Mouse (Mus musculus) thymus, postnatal 36 days (tissue): ENCODE data around the gene Srebf2.

Experiments used
- DNase-seq, 2 experiments: peaks; one replicate each; pipeline ENCODE4 v3.0.0; 2022; ENCODE audit warnings: mixed read lengths in 2 of 2

The Srebf2 gene

DNA sequence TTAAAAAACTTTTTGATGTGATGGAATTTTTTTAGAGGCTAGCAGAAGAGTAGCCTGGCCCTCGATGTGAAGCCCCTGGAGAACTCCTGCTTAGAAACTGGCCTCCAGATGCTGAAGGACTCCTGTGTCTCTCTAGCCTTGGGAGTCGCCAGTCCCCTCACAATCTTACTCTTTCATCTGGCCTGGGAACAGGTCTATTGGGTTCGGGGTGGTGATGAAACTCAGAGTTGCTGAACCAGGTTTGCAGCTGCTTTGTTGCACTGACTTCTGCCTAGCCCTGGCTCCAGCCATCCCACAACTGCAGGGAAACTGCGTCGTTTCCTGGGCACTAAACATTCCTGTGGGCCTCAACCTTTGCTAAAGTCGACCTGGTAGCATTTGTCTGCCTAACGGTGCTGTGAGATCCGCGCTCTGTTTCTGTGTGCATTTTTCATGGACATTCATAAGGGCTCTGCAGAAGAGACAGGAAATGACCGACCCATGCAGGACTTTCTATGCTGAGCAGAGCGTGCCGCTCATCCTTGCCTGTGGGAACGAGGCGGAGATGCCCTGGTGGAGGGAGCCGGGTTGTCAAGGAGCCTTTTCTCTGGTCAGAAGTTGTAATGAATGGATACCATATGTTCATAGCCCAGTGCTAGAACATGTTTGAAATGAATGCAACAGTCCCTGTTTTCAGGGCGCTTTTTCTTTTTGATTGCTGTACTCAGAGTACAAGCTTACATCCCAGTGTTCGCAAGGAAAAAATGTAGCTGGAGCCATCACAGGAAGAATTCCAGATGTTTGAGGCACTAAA, 11.5 kb downstream of the Srebf2 start:
- DNase-seq, result no peak

DNA sequence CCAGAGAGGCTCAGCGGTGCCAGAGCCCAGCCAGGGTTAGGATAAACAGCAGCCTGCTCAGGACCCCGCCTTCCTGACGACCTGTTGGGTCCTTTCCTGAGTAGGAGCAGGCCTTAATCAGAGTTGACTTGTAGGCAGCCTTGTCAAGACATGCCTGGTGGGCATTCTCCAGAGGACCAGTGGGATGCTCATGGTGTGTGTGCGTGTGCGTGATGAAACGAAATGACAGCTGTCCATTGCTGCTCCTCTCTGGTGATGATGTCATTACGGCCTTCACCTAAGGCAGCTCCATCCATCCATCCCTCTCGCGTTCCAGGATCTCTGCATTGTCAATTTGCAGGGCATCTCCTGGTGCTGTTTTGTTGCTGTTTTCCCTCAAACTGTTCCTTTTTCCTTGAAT, 12.5 kb downstream of the Srebf2 start:
- DNase-seq, result no peak

DNA sequence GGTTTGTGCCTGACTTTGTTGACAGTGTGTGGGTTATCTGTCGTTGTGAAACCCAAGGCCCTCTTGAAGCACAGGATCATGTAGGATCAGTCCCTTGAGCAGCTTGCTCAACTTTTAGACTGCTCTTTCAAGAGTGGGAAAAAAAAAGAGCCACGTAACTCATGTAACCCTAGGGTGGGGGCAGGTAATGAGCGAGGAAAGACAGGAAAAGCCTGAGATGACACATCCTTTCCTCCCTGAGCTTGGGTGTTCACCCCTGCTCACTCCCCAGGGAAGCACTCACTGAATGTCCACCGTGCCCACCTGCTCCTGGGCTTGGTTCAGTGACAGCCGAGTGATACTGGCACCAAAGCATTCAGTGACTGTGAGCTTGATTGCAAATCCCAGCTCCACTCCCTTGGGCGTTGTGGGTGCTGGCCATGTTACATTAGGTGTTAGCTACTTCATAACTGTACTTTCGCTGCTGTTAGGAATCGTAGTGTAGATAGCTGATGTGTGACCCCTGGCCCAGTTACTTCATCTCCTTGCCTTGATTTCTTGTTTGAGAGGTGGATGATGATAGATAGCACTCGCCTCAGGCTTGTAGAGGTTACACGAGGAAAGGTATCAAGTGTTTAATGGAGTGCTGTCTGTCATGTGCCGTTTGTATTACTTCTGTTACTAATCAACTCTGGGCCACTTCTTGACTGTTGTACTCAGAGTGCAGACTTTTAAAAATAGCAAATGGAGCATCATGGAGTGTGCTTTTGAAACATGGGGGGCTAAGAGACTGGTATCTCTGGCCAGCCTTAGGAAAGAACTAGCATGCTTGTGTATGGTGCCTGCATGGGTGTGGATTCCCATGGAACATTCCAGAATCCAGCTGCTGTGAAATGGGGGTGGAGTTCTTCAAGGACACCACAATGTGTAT, 14.0 kb downstream of the Srebf2 start:
- DNase-seq, result no peak

DNA sequence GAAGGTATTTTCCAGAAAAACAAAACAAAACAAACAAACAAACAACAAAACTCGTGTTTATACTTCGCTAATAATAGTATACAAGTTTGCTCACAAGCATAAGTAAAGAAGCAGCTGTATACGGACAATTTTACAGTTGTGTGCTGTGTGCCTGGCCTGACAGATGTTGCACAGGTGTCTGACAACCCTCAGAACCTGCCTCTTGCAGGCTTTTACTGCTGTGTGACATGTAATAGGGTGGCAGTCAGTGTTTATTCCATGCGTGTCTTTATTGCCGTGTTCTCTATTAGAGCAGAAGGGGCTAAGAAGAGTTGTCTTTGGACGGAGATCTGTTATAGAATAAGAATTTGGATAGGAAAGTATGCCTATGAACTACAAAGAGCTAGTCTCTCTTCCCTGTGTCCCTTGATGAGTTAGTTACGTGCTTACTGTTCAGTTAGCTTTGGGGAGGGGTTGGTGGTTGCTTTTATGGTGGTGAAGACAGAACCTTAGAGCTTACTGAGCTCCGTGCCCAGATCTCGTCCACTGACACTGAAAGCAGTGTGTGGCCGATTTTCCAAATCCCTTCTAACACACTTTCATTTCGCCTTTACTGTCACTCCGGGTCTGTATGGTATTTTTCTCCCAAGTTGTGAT, 15.1 kb downstream of the Srebf2 start:
- no peak for DNase-seq

DNA sequence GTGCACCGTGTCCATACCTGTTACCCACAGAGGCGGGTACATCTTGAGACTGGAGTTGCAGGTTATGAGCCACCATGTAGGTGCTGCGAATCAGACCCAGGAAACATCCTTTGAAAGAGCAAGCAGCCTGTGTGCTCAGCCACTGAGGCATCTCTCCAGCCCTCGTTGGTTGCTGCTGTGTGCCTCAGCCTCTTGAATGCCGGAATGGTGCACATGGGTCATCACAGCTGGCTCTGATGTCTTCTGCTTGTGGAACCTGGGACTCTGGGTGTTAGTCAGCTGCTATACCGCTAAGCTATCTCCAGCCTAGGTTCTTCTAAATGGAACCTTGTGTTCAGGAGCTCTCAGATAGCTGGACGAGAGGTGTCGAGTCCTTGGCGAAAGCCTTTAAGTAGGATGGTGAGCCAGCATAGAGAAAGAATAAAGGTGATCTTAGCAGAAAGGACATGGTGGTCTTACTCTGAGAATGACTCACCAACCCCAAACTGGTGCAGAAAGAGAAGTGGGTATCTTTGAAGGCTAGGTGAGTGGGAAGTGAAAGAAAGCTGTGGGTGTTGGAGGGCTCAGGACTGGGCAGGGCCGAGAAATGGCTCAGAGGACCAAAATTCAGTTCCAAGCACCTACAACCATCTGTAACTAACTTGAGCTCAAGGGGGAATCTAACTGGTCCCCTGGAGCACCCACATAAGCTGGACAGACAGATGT, 16.5 kb downstream of the Srebf2 start:
- DNase-seq, result peak in 1 of 2 experiments; percentile 27

DNA sequence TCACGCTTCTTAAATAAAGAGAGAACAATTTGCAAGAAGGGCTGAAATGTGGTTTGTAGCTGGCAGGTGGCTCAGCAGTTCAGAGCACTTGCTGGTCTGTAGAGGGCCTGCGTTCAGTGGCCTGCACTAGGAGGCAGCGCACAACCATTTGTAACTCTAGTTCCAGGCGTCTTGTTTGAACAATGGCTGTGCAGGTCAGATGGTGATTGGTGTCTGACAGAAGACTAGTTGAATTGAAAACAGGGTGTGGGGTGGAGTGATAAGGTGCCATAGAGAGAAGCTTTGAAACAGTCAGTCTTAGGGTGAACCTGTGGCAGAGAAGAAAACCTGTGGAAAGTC, 17.0 kb downstream of the Srebf2 start:
- peak in 1 of 2 experiments; percentile 27 for DNase-seq

DNA sequence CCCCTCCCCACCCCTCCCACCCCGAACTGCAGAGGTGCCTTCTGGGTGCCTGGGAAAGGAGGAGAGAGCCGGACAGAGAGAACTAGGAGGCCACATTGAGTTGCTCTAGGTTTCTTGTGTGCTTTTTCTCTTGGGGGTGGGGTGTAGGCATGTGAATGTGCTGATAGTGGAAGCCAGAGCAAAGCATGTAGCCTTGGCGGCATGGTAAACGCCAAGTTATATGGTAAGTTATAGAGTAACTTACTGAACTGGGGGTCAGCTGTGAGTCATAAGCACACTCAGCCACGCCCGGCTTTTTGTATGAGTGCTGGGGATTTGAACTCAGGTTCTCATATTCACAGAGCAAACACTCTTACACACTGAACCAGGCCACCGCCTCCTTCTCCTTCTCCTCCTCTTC, 17.5 kb downstream of the Srebf2 start:
- DNase-seq, result no peak

DNA sequence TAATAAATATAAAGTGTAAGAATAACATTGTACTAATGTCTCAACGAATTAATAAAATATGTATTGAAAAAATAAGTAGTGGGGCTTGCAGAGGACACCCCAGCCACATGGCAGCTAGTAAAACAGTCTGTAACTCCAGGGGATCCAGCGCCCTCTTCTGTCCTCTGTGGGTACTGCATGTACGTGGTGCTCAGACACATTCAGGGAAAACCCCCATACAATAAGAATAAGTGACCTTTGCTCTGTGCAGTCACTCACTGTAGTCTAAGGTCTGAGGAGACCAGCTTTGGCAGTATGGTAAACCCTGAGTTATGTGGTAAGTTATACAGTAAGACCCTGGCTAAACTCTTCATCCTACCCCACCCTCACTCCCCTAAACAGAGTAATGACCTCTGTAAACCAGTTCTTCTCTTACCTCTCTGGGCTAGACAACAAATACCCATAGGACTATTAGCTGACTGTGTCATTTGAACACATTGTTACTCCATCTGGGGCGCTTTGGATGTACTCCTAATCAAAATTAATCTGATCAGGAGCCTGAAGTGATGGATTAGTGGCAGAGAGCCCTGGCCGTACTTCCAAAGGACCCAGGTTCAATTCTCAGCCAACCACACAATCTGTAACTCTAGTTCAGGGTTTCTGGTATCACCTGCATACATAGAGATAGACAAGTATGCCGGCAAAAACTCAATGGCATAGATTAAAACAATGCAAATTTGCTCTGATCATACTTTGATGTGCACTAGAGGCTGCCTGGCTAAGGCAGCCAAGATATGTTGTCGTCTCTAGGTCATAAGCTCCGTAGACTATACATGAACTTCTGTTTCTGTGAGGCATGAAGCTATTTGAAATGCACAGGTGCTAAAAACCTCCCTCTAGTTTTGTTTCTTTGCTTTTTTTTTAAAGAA, 18.6 kb downstream of the Srebf2 start:
- DNase-seq, result peak; percentile 87 to 91

DNA sequence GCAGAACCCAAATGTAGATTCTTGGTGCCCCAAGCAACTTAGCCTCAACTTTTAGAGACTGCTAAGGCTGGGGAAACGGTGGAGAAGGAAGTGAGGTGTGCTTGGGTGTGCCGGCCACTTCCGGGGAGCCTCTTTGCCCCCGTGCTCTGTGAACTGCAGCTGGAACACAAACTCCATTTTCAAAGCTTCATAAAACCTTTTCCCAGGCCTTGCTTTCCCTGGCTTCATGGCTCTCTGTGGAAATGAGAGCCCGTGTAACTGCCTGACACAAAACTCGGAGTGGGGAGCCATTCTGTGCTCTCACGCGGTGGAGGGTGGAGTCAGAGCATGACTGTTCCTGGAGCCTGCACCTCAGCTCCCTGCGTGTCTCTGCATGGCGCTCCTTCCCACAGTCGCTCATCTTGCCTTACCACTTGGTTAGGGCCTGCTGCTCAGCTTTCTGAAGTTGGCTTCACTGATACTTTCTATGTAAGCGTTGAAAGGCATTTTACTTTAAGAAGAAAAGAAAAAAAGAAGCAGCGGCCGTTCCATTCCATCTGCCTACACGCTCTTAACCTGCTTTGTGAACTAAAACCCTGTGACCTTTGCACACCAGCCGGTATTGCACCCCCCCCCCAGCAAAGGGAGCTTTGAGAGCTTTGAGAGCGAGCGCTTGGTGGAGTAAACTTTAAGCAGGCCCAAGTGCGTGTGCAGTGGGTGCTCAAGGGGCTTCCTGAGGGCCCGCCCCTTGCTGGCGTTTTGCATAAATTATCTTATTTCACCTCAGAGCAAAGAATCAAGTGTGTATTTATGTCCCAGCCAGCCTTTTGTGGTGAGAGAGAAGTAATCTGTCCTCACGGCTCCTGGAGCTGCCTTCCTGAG, 19.5 kb downstream of the Srebf2 start:
- peak; percentile 75 to 76 for DNase-seq

DNA sequence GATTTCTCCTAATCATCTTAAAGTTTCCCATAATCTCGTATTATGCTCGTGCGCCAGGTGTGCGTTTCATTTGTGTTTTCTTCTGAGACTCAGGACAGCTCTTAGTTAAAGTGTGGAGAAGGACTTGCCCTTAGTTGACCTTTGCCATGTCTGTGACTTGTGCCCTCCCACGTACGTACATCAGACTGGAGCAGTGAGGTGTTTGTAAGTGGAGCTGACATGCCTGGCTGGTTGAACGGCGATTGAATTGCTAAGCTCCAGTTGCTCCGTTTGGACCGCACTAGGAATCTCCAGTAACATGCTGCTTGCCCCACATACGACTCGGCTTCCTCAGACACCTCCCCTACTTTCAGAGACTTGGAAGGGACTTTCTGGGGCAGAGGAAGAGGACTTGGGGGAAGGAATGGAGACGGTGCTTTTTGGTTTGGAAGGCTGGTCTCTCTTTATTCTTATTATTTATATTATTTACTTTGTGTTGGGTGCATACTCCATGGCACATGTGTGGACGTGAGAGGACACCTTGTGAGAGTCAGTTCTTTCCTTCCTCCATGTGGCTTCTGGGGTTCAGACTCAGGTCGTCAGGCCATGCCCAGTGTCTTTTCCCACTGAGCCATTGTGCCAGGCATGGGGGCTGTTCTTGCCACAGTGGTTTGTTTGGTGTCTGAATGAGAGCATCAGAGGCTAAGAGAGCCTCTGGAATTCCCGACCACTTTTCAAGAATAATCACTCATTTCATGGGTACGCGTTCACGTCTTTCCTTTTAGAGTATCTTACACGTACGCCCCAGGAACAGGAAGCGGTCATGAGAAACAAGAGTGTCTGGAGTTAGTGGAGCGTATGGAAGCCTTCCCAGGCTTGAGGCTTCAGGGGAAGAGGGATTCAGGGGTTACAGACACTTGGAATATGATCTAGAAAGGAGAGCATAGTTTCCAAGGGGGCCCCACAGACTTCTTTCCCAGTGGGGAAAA, 20.5 kb downstream of the Srebf2 start:
- no peak for DNase-seq

DNA sequence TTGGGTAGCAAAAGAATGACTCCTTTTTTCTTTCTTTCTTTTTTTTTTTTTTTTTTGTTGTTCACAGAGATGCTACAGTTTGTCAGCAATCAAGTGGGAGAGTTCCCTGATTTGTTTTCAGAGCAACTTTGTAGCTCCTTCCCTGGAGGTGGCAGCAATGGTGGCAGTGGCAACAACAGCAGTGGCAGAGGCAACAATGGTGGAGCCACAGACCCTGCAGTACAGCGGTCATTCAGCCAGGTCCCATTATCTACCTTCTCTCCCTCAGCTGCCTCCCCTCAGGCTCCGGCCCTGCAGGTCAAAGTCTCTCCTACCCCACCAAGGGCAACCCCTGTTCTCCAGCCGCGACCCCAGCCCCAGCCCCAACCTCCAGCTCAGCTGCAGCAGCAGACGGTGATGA, 22.7 kb downstream of the Srebf2 start:
- DNase-seq, result no peak

DNA sequence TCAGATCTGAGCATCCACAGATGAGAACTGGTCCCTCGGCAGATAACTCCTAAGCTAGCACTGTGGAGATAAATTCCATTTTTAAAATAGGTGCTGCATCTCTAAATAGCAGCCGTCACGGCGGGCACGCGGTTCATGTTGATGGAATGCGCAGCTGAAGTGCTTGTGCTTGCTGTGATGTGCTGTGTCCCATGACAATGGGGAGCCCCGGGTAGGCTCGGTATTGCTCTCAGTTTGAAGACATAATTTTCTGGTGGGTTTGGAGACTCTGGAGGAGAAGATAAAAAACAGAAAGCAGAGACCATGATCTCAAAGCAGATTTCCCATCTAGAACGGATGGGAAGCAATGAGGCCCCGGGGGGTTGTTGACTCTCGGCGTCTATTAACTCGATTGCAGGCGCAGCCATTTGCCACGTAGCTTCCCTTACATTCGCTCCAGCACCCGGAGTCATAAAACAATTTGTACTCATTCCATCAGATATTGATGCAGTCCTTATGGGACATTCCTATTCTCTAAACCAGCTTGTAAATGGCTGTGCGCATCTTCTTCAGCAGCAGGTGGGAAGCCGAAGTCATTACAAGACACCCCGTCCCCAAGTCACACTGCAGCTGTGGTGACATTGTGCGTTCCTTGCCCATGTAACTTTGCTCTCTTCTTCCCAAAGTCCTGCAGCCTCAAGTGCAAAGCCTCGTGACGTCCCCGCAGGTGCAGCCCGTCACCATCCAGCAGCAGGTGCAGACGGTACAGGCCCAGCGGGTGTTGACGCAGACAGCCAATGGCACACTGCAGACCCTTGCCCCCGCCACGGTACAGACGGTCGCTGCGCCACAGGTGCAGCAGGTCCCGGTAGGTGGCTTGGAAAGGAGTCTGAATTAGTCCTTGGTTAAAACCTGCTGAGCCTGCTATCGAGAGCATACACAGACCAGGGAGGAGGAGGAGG, 23.7 kb downstream of the Srebf2 start:
- no peak for DNase-seq

DNA sequence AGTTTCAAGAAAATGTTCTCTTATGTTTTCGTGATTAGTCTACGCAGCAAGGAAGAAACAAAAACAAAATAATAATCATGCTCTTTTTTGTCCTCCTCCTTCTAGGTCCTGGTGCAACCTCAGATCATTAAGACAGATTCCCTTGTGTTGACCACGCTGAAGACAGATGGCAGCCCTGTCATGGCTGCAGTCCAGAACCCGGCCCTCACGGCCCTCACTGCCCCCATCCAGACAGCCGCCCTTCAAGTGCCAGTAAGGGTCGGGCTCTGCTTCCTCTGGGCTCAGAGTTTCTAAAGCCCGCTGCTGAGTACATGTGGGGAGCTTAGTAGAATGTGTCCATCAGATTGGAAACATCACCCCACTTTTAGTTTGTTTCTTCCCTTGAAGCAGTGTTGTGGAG, 25.7 kb downstream of the Srebf2 start:
- DNase-seq, result no peak

DNA sequence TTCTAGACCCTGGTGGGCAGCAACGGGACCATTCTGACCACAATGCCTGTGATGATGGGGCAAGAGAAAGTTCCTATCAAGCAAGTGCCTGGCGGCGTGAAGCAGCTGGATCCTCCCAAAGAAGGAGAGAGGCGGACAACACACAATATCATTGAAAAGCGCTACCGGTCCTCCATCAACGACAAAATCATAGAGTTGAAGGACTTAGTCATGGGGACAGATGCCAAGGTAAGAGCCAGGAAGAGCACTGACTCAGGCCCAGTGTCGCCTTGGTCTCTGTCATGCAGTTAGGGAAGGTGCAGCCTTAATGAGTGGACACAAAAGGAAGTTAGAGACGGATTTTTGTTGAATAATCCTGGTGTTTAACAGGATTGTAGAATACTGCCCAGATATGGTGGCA, 28.1 kb downstream of the Srebf2 start:
- no peak for DNase-seq

DNA sequence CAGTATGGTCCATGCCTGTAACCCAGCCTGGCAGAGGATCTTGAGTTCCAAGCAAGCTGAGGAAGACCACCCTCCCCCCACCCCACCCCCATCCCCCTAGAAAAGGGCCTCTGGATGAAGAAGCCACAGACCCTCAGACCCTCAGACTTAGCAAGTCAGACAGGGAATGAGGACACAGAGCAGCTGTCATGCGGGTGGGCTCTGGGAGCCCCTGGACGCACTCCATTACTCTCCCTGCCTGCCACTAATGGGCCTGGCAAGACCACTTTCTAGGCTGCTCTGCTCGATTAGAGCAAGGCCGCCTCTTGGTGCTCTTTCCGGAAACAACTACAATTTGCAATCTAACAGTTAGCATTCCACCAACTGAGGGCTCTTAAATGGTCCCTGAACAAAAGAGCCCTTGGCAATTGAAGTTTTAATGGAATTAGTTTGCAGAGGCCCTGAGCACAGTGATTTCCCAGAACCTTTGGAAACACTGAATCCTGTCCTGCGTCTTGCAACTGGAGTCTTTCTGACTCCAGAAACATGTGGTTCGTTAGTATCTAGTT, 30.8 kb downstream of the Srebf2 start:
- DNase-seq, result no peak

DNA sequence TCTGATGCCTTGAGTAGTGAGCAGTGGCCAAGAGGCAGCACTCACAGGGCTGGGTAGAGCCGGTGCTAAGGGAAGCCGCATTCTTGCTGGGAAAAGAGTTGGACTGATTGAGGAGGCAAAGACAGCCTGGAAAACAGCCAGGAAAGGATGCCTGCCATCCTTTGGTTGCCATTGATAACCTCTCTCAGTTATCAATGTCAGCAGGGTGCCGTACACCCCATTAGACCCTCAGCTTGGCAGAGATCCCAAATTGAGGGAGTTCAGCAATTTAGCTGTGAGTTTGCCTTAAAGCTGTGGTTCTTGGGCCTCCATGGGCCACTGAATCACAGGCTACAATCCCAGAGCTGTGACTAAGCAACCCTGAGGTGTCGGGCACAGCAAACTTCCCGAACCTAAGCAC, 34.1 kb downstream of the Srebf2 start:
- DNase-seq, result no peak

DNA sequence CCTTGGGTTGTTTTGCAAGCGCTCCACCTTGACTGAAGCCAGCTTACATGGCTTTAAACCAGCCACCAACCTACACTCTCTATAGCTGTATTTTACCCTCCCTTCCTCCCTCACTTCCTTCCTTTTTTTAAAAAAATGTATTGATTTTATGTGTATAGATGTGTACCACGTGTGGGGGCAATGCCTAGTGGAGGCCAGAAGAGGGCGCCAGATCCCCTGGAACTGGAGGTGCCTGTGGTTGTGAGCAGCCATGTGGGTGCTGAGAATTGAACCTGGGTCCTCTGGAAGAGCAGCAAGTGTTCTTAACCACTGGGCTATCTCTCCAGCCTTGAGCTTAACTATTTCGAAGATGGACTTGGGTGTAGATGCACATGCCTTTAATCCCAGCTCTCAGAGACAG, 35.3 kb downstream of the Srebf2 start:
- no peak for DNase-seq

DNA sequence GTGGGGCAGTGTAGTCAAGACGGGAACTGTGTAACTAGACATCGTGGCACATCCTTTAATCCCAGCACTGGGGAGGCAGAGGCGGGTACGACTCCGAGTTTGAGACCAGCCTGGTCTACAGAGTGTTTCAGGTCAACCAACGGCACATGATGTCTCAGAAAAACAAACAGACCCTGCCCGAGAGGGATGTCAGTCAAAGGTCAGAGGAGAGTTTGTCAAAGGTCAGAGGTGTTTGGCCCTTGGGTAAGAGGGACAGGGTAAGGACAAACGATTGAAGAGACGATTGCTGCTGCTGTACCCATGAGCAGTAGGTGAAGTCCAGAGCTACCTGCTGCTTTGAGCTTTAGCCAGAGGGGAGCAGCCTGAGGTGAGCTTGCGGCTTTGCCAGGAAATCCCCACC, 36.6 kb downstream of the Srebf2 start:
- no peak for DNase-seq
